Mouse (Mus musculus): ENCODE data around the gene Uts2r. TPM values are rescaled to one million over a fixed set of nuclear protein-coding genes. Genes with fewer than 3 reads are reported as not detected.

Uts2r gene
- polyA plus RNA-seq, 1 experiment from 2014 or later, result not detected

DNA sequence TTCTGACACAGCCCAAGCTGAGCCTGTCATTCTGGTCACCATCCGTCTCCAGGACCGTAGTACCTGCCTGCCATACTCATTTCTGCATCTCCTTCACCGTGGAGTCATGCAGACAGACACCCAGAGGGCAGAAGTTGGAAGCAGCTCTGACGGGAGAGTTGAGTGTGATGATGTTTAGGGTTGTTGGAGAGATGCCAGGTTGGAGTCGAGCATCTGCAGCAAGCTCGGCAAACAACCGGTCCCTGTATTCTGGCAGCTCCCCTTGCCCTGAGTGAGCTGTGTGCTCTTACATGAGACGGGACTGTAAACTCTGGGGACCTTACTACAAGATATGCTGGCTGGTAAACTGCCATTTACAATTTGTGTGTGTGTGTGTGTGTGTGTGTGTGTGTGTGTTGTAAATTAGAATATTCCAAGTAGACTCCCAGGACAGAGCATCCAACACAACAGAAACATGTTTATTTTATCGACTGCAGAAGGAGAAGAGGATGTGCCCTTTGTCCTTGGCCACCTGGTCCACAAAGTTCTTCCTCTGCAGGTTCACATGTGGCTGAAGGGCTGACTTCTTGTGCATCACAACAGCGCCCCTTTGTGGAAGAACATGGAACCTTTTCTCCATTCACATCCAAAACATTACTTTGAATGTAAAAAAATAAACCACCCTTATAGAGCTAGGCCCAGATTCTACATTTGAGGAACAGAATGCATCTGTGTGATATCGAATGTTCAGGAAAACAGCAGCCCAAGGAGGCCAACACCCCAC lies 41.5 kb downstream of the Uts2r start:
- DNase-seq (ENCODE audit: low spot score) (no peak), ATAC-seq (replicated peaks; ENCODE audit: low FRiP score, low TSS enrichment, low read depth) (no peak)
- Histone ChIP-seq H3K4me3 (ENCODE audit: low read depth, low read length) (no peak overlapping the region), H3K36me3 (ENCODE audit: control insufficient read depth, insufficient read depth, low read length) (0 out of 2 replicates have a peak, but pooled peaks cover 4% of the 10 kb centered on the region), H3K27ac (ENCODE audit: low read depth) (no peak overlapping the region), H3K9me3 (ENCODE audit: control insufficient read depth, low read length) (no peaks in the 10 kb centered on the region), H3K27me3 (replicated peaks; ENCODE audit: control insufficient read depth, insufficient read depth, low read length) (no peaks in the 10 kb centered on the region), H3K4me1 (replicated peaks; ENCODE audit: control insufficient read depth, insufficient read depth, low read length) (peaks cover 12% of the 10 kb centered on the region; the same call in 1 of the 2 replicates), H3K9ac (ENCODE audit: low read length) (no peak overlapping the region), H3K4me2 (ENCODE audit: low read length) (no peak overlapping the region)
- 44% methylated on average over 11 of the region's 11 CpGs for WGBS

DNA sequence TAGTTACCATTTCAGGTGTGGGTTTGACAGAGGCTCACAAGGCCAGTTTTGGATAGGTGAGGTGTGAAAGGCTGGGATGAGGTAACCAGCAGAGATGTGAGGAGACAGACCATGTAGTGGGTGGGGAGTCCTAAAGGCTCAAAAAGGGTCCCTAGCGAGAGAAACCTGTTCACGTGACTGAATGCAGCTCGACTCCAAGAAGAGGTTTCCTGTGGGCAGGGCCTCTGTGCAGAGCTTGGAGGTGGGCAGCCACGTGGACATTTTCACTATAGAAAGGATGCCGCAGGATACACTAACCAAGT lies 43.7 kb downstream of the Uts2r start:
- Histone ChIP-seq H3K9ac (ENCODE audit: low read length) (peak overlapping the region; percentile 67; the same call in 1 of the 2 replicates), H3K36me3 (ENCODE audit: control insufficient read depth, insufficient read depth, low read length) (peaks cover 15% of the 10 kb centered on the region; the same call in 1 of the 2 replicates), H3K4me3 (ENCODE audit: low read depth, low read length) (peak overlapping the region; percentile 83), H3K4me1 (replicated peaks; ENCODE audit: control insufficient read depth, insufficient read depth, low read length) (peaks cover 12% of the 10 kb centered on the region; the same call in 1 of the 2 replicates), H3K27ac (ENCODE audit: low read depth) (0 out of 2 replicates have a peak overlapping the region, but pooled peaks have one; percentile 34), H3K4me2 (ENCODE audit: low read length) (peak overlapping the region; percentile 71), H3K27me3 (replicated peaks; ENCODE audit: control insufficient read depth, insufficient read depth, low read length) (no peaks in the 10 kb centered on the region), H3K9me3 (ENCODE audit: control insufficient read depth, low read length) (no peaks in the 10 kb centered on the region)
- ATAC-seq (replicated peaks; ENCODE audit: low FRiP score, low TSS enrichment, low read depth), result no peak
- 0% methylated on average over 5 of the region's 5 CpGs for WGBS
- DNase-seq (ENCODE audit: low spot score), result no peak

DNA sequence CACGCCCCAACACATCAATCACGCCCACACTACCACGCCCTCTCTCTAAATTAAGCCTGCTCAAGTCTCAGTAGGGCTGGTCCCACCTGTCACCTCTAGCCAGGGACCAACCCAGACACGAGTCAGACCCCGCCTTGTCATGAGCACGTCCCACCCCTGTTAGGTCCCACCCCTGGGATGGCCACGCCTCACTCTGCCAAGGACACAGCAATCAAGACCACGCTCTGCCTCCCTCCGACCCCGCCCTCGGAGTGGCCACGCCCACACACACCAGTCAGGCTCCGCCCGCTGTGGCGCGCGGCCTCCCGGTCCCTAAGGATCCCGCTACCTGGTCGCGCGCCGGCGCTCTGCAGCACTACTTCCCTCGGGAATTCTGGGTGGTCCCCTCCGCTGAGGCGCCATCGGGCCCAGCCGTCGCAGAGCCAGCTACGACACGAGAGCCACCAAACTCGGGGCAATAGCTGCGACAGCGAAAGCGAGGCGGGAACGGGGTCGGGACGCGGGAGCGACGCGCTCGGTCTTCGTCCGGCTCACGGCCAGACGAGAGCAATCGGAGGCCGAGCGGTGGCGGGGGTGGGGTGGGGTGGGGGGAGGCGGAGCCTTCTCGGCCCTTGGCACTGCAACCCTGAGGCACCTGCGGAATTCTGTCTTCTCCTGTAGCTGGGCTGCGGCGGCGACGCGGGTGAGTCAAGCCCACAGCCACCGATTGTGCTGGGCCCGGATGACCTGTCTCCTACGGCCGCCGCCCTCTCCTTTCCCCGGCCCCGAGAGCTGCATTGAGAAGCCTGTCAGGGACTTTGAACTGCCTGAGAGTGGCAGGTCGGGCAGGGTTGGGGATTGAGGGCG lies 44.3 kb downstream of the Uts2r start, which contains the start of the genes Hexdc and Ogfod3:
Gene Hexdc, plus strand, starts transcription at position 273 of the 846 bp plus-strand sequence.
Gene Ogfod3, minus strand, starts transcription at position 551 of the 846 bp plus-strand sequence.
- under 1% methylated on average over 65 of the region's 70 CpGs for WGBS

More for the DNA sequence above, 44.3 kb downstream of the Uts2r start, which contains the start of the genes Hexdc and Ogfod3:
- peak within 1 kb of the TSS; percentile 83 for H3K4me3 ChIP-seq (ENCODE audit: low read depth, low read length)
- no peaks in the 10 kb centered on the region for H3K9me3 ChIP-seq (ENCODE audit: control insufficient read depth, low read length)
- peak; percentile 99 for ATAC-seq (replicated peaks; ENCODE audit: low FRiP score, low TSS enrichment, low read depth)
- DNase-seq (ENCODE audit: low spot score), result peak; percentile 99
- H3K4me2 ChIP-seq (ENCODE audit: low read length), result peak within 1 kb of the TSS; percentile 71
- peak within 1 kb of the TSS; percentile 67 for H3K9ac ChIP-seq (ENCODE audit: low read length)
- peaks cover 12% of the 10 kb centered on the region; the same call in 1 of the 2 replicates for H3K4me1 ChIP-seq (replicated peaks; ENCODE audit: control insufficient read depth, insufficient read depth, low read length)
- H3K27me3 ChIP-seq (replicated peaks; ENCODE audit: control insufficient read depth, insufficient read depth, low read length), result no peaks in the 10 kb centered on the region
- peaks cover 20% of the 10 kb centered on the region for H3K36me3 ChIP-seq (ENCODE audit: control insufficient read depth, insufficient read depth, low read length)
- peak within 1 kb of the TSS; percentile 81; the same call in 1 of the 2 replicates for H3K27ac ChIP-seq (ENCODE audit: low read depth)

Other genes starting within 250 kb of the Uts2r start
- 5.9 and 7.0 TPM in 2 replicates for gene Ccdc57, start 227.4 kb upstream of the Uts2r start, polyA plus RNA-seq (2014; fragmentation: Nextera tagmentation; extraction: Ambion mirVana)
- 62.9 and 64.0 TPM in 2 replicates for gene Slc16a3, start 211.8 kb upstream of the Uts2r start, polyA plus RNA-seq (2014; fragmentation: Nextera tagmentation; extraction: Ambion mirVana)
- gene Csnk1d, start 168.9 kb upstream of the Uts2r start, polyA plus RNA-seq (2014; fragmentation: Nextera tagmentation; extraction: Ambion mirVana), result 68.7 and 70.2 TPM in 2 replicates
- 2.9 and 4.1 TPM in 2 replicates for gene Cd7, start 120.9 kb upstream of the Uts2r start, polyA plus RNA-seq (2014; fragmentation: Nextera tagmentation; extraction: Ambion mirVana)
- 1.5 and 1.8 TPM in 2 replicates for gene Sectm1b, start 96.7 kb upstream of the Uts2r start, polyA plus RNA-seq (2014; fragmentation: Nextera tagmentation; extraction: Ambion mirVana)
- gene Sectm1a, start 79.1 kb upstream of the Uts2r start, polyA plus RNA-seq (2014; fragmentation: Nextera tagmentation; extraction: Ambion mirVana), result 0.97 and 1.8 TPM in 2 replicates
- gene Tex19.2, start 41.6 kb upstream of the Uts2r start, polyA plus RNA-seq (2014; fragmentation: Nextera tagmentation; extraction: Ambion mirVana), result not detected in 2 replicates
- not detected in 2 replicates for gene Tex19.1, start 14.1 kb upstream of the Uts2r start, polyA plus RNA-seq (2014; fragmentation: Nextera tagmentation; extraction: Ambion mirVana)
- 10.4 and 11.8 TPM in 2 replicates for gene Hexdc, start 44.2 kb downstream of the Uts2r start, polyA plus RNA-seq (2014; fragmentation: Nextera tagmentation; extraction: Ambion mirVana)
- 32.3 and 32.9 TPM in 2 replicates for gene Ogfod3, start 44.4 kb downstream of the Uts2r start, polyA plus RNA-seq (2014; fragmentation: Nextera tagmentation; extraction: Ambion mirVana)
- gene Cybc1, start 69.1 kb downstream of the Uts2r start, polyA plus RNA-seq (2014; fragmentation: Nextera tagmentation; extraction: Ambion mirVana), result 38.1 and 38.2 TPM in 2 replicates
- 41.1 and 45.2 TPM in 2 replicates for gene Narf, start 77.0 kb downstream of the Uts2r start, polyA plus RNA-seq (2014; fragmentation: Nextera tagmentation; extraction: Ambion mirVana)
- 10.7 and 10.8 TPM in 2 replicates for gene Foxk2, start 99.7 kb downstream of the Uts2r start, polyA plus RNA-seq (2014; fragmentation: Nextera tagmentation; extraction: Ambion mirVana)
- gene Wdr45b, start 194.2 kb downstream of the Uts2r start, polyA plus RNA-seq (2014; fragmentation: Nextera tagmentation; extraction: Ambion mirVana), result 101 and 105 TPM in 2 replicates
- 5.3 and 5.4 TPM in 2 replicates for gene Rab40b, start 228.0 kb downstream of the Uts2r start, polyA plus RNA-seq (2014; fragmentation: Nextera tagmentation; extraction: Ambion mirVana)

Data from intestine, embryonic 14.5 days (tissue).